Mouse (Mus musculus): Measurements from ENCODE around the gene Fndc3b.

DNA sequence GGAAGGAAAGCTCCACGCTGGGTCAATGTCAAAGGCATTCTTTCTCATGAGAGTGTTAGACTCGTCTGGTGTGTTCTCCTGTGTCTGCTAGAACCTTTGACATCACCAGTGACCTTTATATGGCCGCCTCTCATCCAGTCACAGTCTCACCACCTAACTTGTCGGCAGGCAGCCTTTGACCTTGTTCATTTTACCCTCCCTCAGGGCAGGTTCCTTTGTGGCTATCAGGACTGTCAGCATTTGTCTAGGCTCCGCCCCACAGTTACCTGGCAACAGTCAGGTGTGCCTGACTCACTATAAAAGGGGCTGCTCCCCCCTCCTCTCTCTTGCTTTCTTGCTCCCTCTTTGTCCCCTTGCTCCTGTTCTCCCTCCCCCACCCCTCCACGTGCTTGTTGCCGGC is 33.6 kb upstream of the Fndc3b start:
- TF ChIP-seq CTCF (IDR thresholded peaks at IDR 0.05; ENCODE audit: extremely low read depth, insufficient read depth, low read length) (no peak), POLR2A (IDR thresholded peaks at IDR 0.05; ENCODE audit: extremely low read depth, insufficient read depth, low read length) (no peak)

All from cortical plate, adult 2 months (tissue).